Mouse (Mus musculus): ENCODE data around the gene Clec12a. TPM values are rescaled to one million over a fixed set of nuclear protein-coding genes. Genes with fewer than 3 reads are reported as not detected.

Clec12a gene
- polyA plus RNA-seq, 1 experiment, result not detected

- Histone ChIP-seq H3K27me3 (ENCODE audit: control insufficient read depth) (no peaks in the 10 kb centered on the region), H3K36me3 (ENCODE audit: control insufficient read depth) (no peaks in the 10 kb centered on the region), H3K4me1 (ENCODE audit: control insufficient read depth) (no peaks in the 10 kb centered on the region), H3K9me3 (ENCODE audit: control insufficient read depth, low read length) (no peaks in the 10 kb centered on the region), H3K4me3 (replicated peaks) (no peak overlapping the region)
- TF ChIP-seq TAL1 (IDR thresholded peaks at IDR 0.05; ENCODE audit: low read length) (no peak), GATA1 (IDR thresholded peaks at IDR 0.05; ENCODE audit: low read length) (no peak)
Observed at GRCm38 (mm10) chr6:129393087-129393720, 50.7 kb downstream of the Clec12a start.

DNA sequence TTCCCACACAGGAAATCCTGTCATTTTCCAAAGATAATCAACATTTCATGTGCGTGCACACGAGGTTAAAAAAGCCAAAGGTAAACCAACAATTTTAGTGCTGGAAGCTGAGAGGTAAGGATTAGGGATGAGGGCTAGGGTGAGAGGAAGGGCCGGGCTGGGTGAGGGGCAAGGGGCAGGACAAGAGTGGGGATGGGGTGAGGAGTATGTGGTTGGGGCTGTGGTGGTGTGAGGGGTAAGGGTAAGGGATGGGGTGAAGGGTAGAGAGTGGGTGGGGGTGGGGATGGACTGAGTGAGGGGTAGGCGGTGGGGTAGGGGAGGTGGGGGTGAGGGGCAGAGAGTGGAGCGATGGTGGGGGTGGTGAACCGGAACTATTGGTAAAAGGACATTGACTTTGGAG is 51.2 kb downstream of the Clec12a start:
- Histone ChIP-seq H3K9me3 (ENCODE audit: control insufficient read depth, low read length) (no peaks in the 10 kb centered on the region), H3K27me3 (ENCODE audit: control insufficient read depth) (no peaks in the 10 kb centered on the region), H3K36me3 (ENCODE audit: control insufficient read depth) (no peaks in the 10 kb centered on the region), H3K4me1 (ENCODE audit: control insufficient read depth) (no peaks in the 10 kb centered on the region), H3K4me3 (replicated peaks) (no peak overlapping the region)
- no peak for TF ChIP-seq GATA1 (IDR thresholded peaks at IDR 0.05; ENCODE audit: low read length)
- no peak for TF ChIP-seq TAL1 (IDR thresholded peaks at IDR 0.05; ENCODE audit: low read length)

DNA sequence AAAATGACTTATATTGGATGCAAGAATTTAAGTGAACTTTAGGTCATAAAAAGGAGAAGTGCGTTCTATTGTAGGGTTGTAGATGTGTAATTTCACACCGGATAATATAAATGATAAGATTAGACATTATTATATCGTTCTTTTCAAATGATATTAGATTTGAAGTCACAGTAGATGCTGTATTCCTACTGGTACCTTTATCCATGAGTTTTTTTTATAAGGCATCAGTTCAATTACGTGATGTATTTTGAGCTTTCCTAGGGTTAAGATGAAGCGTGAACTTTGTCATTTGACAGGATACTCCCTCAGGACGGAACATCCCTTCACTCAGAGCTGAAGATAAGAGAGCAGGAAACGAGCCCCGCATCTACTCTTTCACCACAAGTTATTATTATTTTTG is 54.5 kb downstream of the Clec12a start, which contains the start of gene Clec1b:
Clec1b (plus strand) TSS at position 301 of the 400 bp plus-strand sequence.
- TF ChIP-seq TAL1 (IDR thresholded peaks at IDR 0.05; ENCODE audit: low read length) (no peak), GATA1 (IDR thresholded peaks at IDR 0.05; ENCODE audit: low read length) (no peak)
- H3K36me3 ChIP-seq (ENCODE audit: control insufficient read depth), result no peaks in the 10 kb centered on the region
- no peaks in the 10 kb centered on the region for H3K9me3 ChIP-seq (ENCODE audit: control insufficient read depth, low read length)
- no peaks in the 10 kb centered on the region for H3K4me1 ChIP-seq (ENCODE audit: control insufficient read depth)
- H3K27me3 ChIP-seq (ENCODE audit: control insufficient read depth), result no peaks in the 10 kb centered on the region
- H3K4me3 ChIP-seq (replicated peaks), result no peak within 1 kb of the TSS

- no peak for TF ChIP-seq GATA1 (IDR thresholded peaks at IDR 0.05; ENCODE audit: low read length)
- no peak for TF ChIP-seq TAL1 (IDR thresholded peaks at IDR 0.05; ENCODE audit: low read length)
- Histone ChIP-seq H3K4me1 (ENCODE audit: control insufficient read depth) (no peaks in the 10 kb centered on the region), H3K27me3 (ENCODE audit: control insufficient read depth) (no peaks in the 10 kb centered on the region), H3K9me3 (ENCODE audit: control insufficient read depth, low read length) (no peaks in the 10 kb centered on the region), H3K4me3 (replicated peaks) (no peak overlapping the region), H3K36me3 (ENCODE audit: control insufficient read depth) (no peaks in the 10 kb centered on the region)
Observed at GRCm38 (mm10) chr6:129399945-129400344, 57.5 kb downstream of the Clec12a start.

- TF ChIP-seq GATA1 (IDR thresholded peaks at IDR 0.05; ENCODE audit: low read length) (no peak), TAL1 (IDR thresholded peaks at IDR 0.05; ENCODE audit: low read length) (no peak)
Observed at GRCm38 (mm10) chr6:129402404-129402803, 59.9 kb downstream of the Clec12a start.

GRCm38 (mm10) chr6:129403391-129403790 is 60.9 kb downstream of the Clec12a start:
- Histone ChIP-seq H3K36me3 (ENCODE audit: control insufficient read depth) (no peaks in the 10 kb centered on the region), H3K4me3 (replicated peaks) (no peak overlapping the region), H3K9me3 (ENCODE audit: control insufficient read depth, low read length) (no peaks in the 10 kb centered on the region), H3K4me1 (ENCODE audit: control insufficient read depth) (no peaks in the 10 kb centered on the region), H3K27me3 (ENCODE audit: control insufficient read depth) (no peaks in the 10 kb centered on the region)
- TF ChIP-seq GATA1 (IDR thresholded peaks at IDR 0.05; ENCODE audit: low read length) (no peak), TAL1 (IDR thresholded peaks at IDR 0.05; ENCODE audit: low read length) (no peak)

More at GRCm38 (mm10) chr6:129402404-129402803, 59.9 kb downstream of the Clec12a start:
- Histone ChIP-seq H3K4me1 (ENCODE audit: control insufficient read depth) (no peaks in the 10 kb centered on the region), H3K36me3 (ENCODE audit: control insufficient read depth) (no peaks in the 10 kb centered on the region), H3K27me3 (ENCODE audit: control insufficient read depth) (no peaks in the 10 kb centered on the region), H3K4me3 (replicated peaks) (no peak overlapping the region), H3K9me3 (ENCODE audit: control insufficient read depth, low read length) (no peaks in the 10 kb centered on the region)

DNA sequence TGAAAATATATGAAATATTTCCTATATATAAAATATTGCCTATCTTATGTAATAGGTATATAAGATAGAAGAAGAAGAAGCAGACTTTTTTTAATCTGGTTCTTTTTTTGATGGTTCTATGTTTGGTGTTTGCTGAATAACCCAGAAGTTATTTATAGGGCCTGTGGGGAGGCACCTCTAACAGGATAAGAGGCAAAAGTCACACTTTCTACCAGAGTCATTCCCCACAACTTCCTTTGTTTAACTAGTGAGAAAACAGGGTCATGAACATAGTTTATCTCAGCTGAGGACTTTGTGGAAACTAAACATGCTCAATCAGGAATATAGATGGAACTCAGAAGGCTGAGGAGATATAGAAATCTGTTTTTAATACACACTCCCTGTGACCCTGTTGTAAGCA is 63.5 kb downstream of the Clec12a start:
- Histone ChIP-seq H3K9me3 (ENCODE audit: control insufficient read depth, low read length) (no peaks in the 10 kb centered on the region), H3K4me3 (replicated peaks) (no peak overlapping the region), H3K36me3 (ENCODE audit: control insufficient read depth) (no peaks in the 10 kb centered on the region), H3K27me3 (ENCODE audit: control insufficient read depth) (no peaks in the 10 kb centered on the region), H3K4me1 (ENCODE audit: control insufficient read depth) (no peaks in the 10 kb centered on the region)
- TF ChIP-seq TAL1 (IDR thresholded peaks at IDR 0.05; ENCODE audit: low read length) (no peak), GATA1 (IDR thresholded peaks at IDR 0.05; ENCODE audit: low read length) (no peak)

DNA sequence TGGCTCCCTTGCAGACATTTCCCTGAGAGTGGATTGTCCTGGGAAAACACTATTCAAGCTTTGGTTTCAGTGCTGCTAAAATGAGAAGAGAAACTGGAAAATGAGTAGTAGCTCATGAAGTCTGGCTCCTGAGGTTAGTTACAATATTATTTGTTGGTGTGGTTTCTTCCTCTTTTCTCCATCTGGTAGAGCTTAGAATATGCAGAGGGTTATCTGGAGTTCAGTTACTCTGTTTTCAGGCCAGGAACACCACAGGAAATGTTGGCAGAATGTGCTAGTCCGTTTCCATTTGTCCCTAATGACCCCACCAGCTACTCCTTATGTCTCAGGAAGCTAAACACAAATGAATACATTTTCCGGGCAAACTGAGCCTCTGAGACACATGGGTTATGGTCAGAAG is 64.8 kb downstream of the Clec12a start:
- Histone ChIP-seq H3K36me3 (ENCODE audit: control insufficient read depth) (no peaks in the 10 kb centered on the region), H3K9me3 (ENCODE audit: control insufficient read depth, low read length) (no peaks in the 10 kb centered on the region), H3K27me3 (ENCODE audit: control insufficient read depth) (no peaks in the 10 kb centered on the region), H3K4me1 (ENCODE audit: control insufficient read depth) (no peaks in the 10 kb centered on the region), H3K4me3 (replicated peaks) (no peak overlapping the region)
- no peak for TF ChIP-seq GATA1 (IDR thresholded peaks at IDR 0.05; ENCODE audit: low read length)
- no peak for TF ChIP-seq TAL1 (IDR thresholded peaks at IDR 0.05; ENCODE audit: low read length)

- no peaks in the 10 kb centered on the region for H3K9me3 ChIP-seq (ENCODE audit: control insufficient read depth, low read length)
- no peak within 1 kb of the TSS for H3K4me3 ChIP-seq (replicated peaks)
- H3K4me1 ChIP-seq (ENCODE audit: control insufficient read depth), result no peaks in the 10 kb centered on the region
- H3K36me3 ChIP-seq (ENCODE audit: control insufficient read depth), result no peaks in the 10 kb centered on the region
- H3K27me3 ChIP-seq (ENCODE audit: control insufficient read depth), result no peaks in the 10 kb centered on the region
- TF ChIP-seq GATA1 (IDR thresholded peaks at IDR 0.05; ENCODE audit: low read length) (no peak), TAL1 (IDR thresholded peaks at IDR 0.05; ENCODE audit: low read length) (no peak)
Observed at GRCm38 (mm10) chr6:129408562-129408961, 66.1 kb downstream of the Clec12a start, which contains the start of gene Clec9a. Clec9a (plus strand) TSS chr6:129408862.

- Histone ChIP-seq H3K36me3 (ENCODE audit: control insufficient read depth) (no peaks in the 10 kb centered on the region), H3K4me3 (replicated peaks) (no peak overlapping the region), H3K9me3 (ENCODE audit: control insufficient read depth, low read length) (no peaks in the 10 kb centered on the region), H3K27me3 (ENCODE audit: control insufficient read depth) (no peaks in the 10 kb centered on the region), H3K4me1 (ENCODE audit: control insufficient read depth) (no peaks in the 10 kb centered on the region)
- no peak for TF ChIP-seq TAL1 (IDR thresholded peaks at IDR 0.05; ENCODE audit: low read length)
- TF ChIP-seq GATA1 (IDR thresholded peaks at IDR 0.05; ENCODE audit: low read length), result no peak
Observed at GRCm38 (mm10) chr6:129414177-129414576, 71.7 kb downstream of the Clec12a start.

Other genes with a start within 250 kb of the Clec12a start
- gene Clec2e, start 241.8 kb upstream of the Clec12a start, polyA plus RNA-seq (2012), result not detected in 2 replicates
- not detected in 2 replicates for gene Clec2d, start 162.1 kb upstream of the Clec12a start, polyA plus RNA-seq (2012)
- gene Cd69, start 67.3 kb upstream of the Clec12a start, polyA plus RNA-seq (2012), result 0.02 and 0.04 TPM in 2 replicates
- not detected in 2 replicates for gene 4922502D21Rik, start 10.9 kb upstream of the Clec12a start, polyA plus RNA-seq (2012)
- not detected in 2 replicates for gene Clec12b, start 43.2 kb downstream of the Clec12a start, polyA plus RNA-seq (2012)
- not detected in 2 replicates for gene Clec1b, start 54.6 kb downstream of the Clec12a start, polyA plus RNA-seq (2012)
- gene Clec9a, start 66.2 kb downstream of the Clec12a start, polyA plus RNA-seq (2012), result not detected in 2 replicates
- not detected in 2 replicates for gene Clec1a, start 109.3 kb downstream of the Clec12a start, polyA plus RNA-seq (2012)
- not detected in 2 replicates for gene Olr1, start 164.5 kb downstream of the Clec12a start, polyA plus RNA-seq (2012)
- gene Tmem52b, start 169.9 kb downstream of the Clec12a start, polyA plus RNA-seq (2012), result not detected in 2 replicates
- gene Gabarapl1, start 190.5 kb downstream of the Clec12a start, polyA plus RNA-seq (2012), result 5.3 and 7.9 TPM in 2 replicates
- gene Klre1, start 235.2 kb downstream of the Clec12a start, polyA plus RNA-seq (2012), result not detected in 2 replicates
- gene Klrd1, start 249.1 kb downstream of the Clec12a start, polyA plus RNA-seq (2012), result not detected in 2 replicates

Data from erythroblast, embryonic 14.5 days (primary cell).